Mouse (Mus musculus): ENCODE results near the gene Tex19.2. TPM values are rescaled to one million over a fixed set of nuclear protein-coding genes. Genes with fewer than 3 reads are reported as not detected.

Gene Tex19.2
- total RNA-seq (2021), result not detected

- DNase-seq (ENCODE audit: low spot score), result no peak
Observed at GRCm38 (mm10) chr11:121118577-121118976, at the start of gene Tex19.2. Gene Tex19.2, minus strand, starts transcription at chr11:121118677.

GRCm38 (mm10) chr11:121163751-121164150 lies 45.3 kb upstream of the Tex19.2 start:
- no peak for DNase-seq (ENCODE audit: low spot score)
- intact Hi-C loops (cut with DNase I), result no loop called here

More at GRCm38 (mm10) chr11:121118577-121118976, at the start of gene Tex19.2:
- intact Hi-C loops (cut with DNase I), result no loop called here

- intact Hi-C loops (cut with DNase I), result no loop called here
- no peak for DNase-seq (ENCODE audit: low spot score)
Observed at GRCm38 (mm10) chr11:121160636-121161346, 42.3 kb upstream of the Tex19.2 start.

- no peak for DNase-seq (ENCODE audit: low spot score)
- intact Hi-C loops (cut with DNase I), result no loop called here
Observed at GRCm38 (mm10) chr11:121159971-121160370, 41.5 kb upstream of the Tex19.2 start, which contains the start of gene Uts2r. Gene Uts2r, plus strand, starts transcription at chr11:121160271.

GRCm38 (mm10) chr11:121156411-121156891 lies 38.0 kb upstream of the Tex19.2 start:
- no peak for DNase-seq (ENCODE audit: low spot score)
- intact Hi-C loops (cut with DNase I), result no loop called here

GRCm38 (mm10) chr11:121154203-121154602 lies 35.7 kb upstream of the Tex19.2 start:
- intact Hi-C loops (cut with DNase I), result no loop called here
- no peak for DNase-seq (ENCODE audit: low spot score)

GRCm38 (mm10) chr11:121148193-121148592 lies 29.7 kb upstream of the Tex19.2 start:
- DNase-seq (ENCODE audit: low spot score), result no peak
- intact Hi-C loops (cut with DNase I), result no loop called here

GRCm38 (mm10) chr11:121145865-121146264 lies 27.4 kb upstream of the Tex19.2 start, which contains the start of gene Tex19.1:
Gene Tex19.1, plus strand, starts transcription at chr11:121146143.
- no peak for DNase-seq (ENCODE audit: low spot score)
- intact Hi-C loops (cut with DNase I), result no loop called here

- intact Hi-C loops (cut with DNase I), result no loop called here
- DNase-seq (ENCODE audit: low spot score), result no peak
Observed at GRCm38 (mm10) chr11:121143325-121144015, 25.0 kb upstream of the Tex19.2 start.

- DNase-seq (ENCODE audit: low spot score), result no peak
Observed at GRCm38 (mm10) chr11:121138732-121139131, 20.3 kb upstream of the Tex19.2 start.

GRCm38 (mm10) chr11:121137682-121138081 lies 19.2 kb upstream of the Tex19.2 start:
- intact Hi-C loops (cut with DNase I), result no loop called here

More at GRCm38 (mm10) chr11:121138732-121139131, 20.3 kb upstream of the Tex19.2 start:
- intact Hi-C loops (cut with DNase I), result no loop called here

GRCm38 (mm10) chr11:121134600-121134999 lies 16.1 kb upstream of the Tex19.2 start:
- intact Hi-C loops (cut with DNase I), result no loop called here
- DNase-seq (ENCODE audit: low spot score), result no peak

More at GRCm38 (mm10) chr11:121137682-121138081, 19.2 kb upstream of the Tex19.2 start:
- no peak for DNase-seq (ENCODE audit: low spot score)

- intact Hi-C loops (cut with DNase I), result no loop called here
Observed at GRCm38 (mm10) chr11:121129616-121130015, 11.1 kb upstream of the Tex19.2 start.

GRCm38 (mm10) chr11:121127441-121127840 lies 9.0 kb upstream of the Tex19.2 start:
- intact Hi-C loops (cut with DNase I), result no loop called here
- DNase-seq (ENCODE audit: low spot score), result no peak

More at GRCm38 (mm10) chr11:121129616-121130015, 11.1 kb upstream of the Tex19.2 start:
- no peak for DNase-seq (ENCODE audit: low spot score)

- intact Hi-C loops (cut with DNase I), result no loop called here
- no peak for DNase-seq (ENCODE audit: low spot score)
Observed at GRCm38 (mm10) chr11:121126395-121126794, 7.9 kb upstream of the Tex19.2 start.

GRCm38 (mm10) chr11:121125522-121126172 lies 7.2 kb upstream of the Tex19.2 start:
- intact Hi-C loops (cut with DNase I), result no loop called here

GRCm38 (mm10) chr11:121123438-121123837 lies 5.0 kb upstream of the Tex19.2 start:
- DNase-seq (ENCODE audit: low spot score), result no peak
- intact Hi-C loops (cut with DNase I), result loop anchor here (5.0 kb wide), 1 partner anchor 61 kb away; the partner anchor contains the start of gene Sectm1b

More at GRCm38 (mm10) chr11:121125522-121126172, 7.2 kb upstream of the Tex19.2 start:
- DNase-seq (ENCODE audit: low spot score), result no peak

- DNase-seq (ENCODE audit: low spot score), result no peak
- intact Hi-C loops (cut with DNase I), result loop anchor here (5.0 kb wide), 1 partner anchor 60 kb away; the partner anchor contains the start of gene Sectm1b
Observed at GRCm38 (mm10) chr11:121122024-121122670, 3.7 kb upstream of the Tex19.2 start.

GRCm38 (mm10) chr11:121121151-121121550 lies 2.7 kb upstream of the Tex19.2 start:
- intact Hi-C loops (cut with DNase I), result loop anchor here (5.0 kb wide), 1 partner anchor 59 kb away; the partner anchor contains the start of gene Sectm1b
- DNase-seq (ENCODE audit: low spot score), result no peak

- intact Hi-C loops (cut with DNase I), result no loop called here
- no peak for DNase-seq (ENCODE audit: low spot score)
Observed at GRCm38 (mm10) chr11:121118106-121118505, 371 bp downstream of the Tex19.2 start.
